Mouse (Mus musculus): ENCODE data around the gene Alox8.

DNA sequence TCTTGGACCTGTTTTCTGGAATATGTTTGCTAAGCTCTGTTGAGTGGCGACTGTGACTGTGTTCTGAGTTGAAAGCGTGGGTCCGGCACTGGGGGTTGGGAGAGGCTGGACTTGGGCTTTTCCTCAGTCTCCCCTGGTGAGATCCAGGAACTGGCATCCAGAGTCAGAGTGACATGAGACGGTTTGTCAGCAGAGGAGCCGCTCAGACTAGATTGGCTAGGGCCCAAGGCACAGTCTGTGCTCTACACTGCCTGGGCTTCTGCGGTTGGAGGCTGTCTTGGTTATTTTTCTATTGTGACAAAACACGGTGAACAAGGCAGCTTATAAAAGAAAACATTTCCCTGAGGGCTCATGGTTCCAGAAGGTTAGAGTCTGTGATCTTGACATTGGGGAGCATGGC is 50.1 kb downstream of the Alox8 start:
- no peak for TF ChIP-seq CTCF (IDR thresholded peaks at IDR 0.05; ENCODE audit: insufficient read depth, low read length)
- no peak for TF ChIP-seq POLR2A (IDR thresholded peaks at IDR 0.05; ENCODE audit: borderline replicate concordance, extremely low read depth, low read depth, low read length)

All from lung, adult 2 months (tissue).